Mouse (Mus musculus) cortical plate, adult 2 months (tissue): ENCODE measurements around the gene Tmem136.

Source experiments
- CTCF ChIP-seq: fragments of 200-500 bp; IDR thresholded peaks from 2 replicates; pipeline ENCODE4 v1.5.1; 2011; ENCODE audit warnings: mild to moderate bottlenecking, control low read depth, low read length; ENCODE audit not compliant: insufficient read depth; ENCODE audit errors: extremely low read depth
- POLR2A ChIP-seq: fragments of 200-500 bp; IDR thresholded peaks from 2 replicates; pipeline ENCODE4 v1.6.1; 2011; ENCODE audit warnings: mild to moderate bottlenecking, low read length, control low read depth; ENCODE audit not compliant: insufficient read depth; ENCODE audit errors: extremely low read depth

GRCm38 (mm10) chr9:43110286-43110980 lies 5.9 kb downstream of the Tmem136 start:
- no peak for TF ChIP-seq POLR2A
- no peak for TF ChIP-seq CTCF
